Mouse (Mus musculus): ENCODE data around the gene Gm867.

The Gm867 gene

DNA sequence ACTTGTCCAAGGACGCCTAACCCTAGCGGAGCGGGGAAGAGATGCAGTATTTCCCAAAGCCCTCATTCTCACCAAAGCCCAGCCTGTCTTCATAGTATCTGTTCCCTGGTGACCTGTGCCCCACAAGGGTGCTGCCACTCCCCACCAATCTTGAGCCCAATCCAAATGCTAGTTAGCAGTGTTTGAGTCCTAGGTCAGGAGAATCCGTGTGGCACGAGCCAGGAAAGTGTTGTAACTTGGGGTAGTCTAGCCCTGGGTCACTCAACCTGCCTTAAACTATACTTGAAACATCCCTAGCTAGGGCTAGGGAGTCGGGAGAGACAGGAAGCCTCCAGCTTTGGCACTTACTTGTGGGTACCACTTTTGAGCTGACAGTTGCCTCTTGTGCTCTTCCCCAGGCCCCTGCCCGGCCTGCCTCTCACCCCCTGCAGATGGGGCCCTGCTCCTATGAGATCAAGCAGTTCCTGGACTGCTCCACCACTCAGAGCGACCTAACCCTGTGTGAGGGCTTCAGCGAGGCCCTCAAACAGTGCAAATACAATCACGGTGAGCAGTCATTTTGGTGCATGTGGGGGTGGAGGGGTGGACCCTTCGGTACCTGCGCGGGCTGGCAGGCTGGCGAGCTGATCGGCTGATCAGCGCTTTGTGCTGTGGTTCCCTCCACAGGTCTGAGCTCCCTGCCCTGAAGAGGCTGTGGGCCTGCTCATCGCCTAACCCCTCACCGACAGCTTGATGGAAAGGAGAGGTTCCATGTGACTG is 3.4 kb downstream of the Gm867 start:
- peak; percentile 66 for DNase-seq (ENCODE audit: low spot score)

DNA sequence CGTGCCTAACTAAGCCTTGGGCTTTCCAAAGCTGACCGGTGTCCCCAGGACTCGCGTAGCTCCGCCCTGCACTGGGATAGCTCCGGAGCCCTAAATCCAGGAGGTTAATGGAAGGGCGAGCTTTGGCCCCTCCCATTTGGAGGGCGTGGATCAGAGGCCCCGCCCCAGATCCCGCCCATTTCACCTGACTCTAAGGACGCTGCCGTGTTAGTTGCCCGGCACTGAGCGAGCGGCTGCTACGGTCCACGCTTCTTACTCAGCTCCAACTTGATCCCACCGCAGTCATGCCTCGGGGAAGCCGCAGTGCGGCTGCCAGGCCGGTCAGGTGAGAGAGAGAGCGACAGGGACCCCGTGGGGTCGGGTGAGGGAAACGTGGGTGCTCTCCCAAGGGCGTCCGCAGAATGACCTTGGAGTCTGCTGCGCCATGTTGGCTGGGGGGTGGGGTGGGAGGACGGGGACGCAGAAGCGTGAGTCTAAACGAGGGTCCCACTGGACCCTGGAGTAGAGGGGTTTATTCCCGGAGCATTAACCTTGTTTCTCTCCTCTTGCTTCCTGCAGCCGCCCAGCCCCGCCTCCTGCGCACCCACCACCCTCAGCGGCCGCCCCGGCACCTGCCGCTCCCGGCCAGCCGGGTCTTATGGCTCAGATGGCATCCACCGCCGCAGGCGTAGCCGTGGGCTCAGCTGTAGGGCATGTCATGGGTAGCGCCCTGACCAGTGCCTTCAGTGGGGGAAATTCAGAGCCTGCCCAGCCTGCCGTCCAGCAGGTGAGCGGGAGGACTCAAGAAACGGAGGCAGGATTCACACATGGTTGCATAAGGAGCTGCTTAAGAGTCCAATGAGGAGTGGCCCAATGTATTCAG is 4.6 kb downstream of the Gm867 start, which contains the start of gene Mmp11:
TSS of gene Mmp11 (minus strand) at position 817 of the 862 bp plus-strand sequence.
- no peak for DNase-seq (ENCODE audit: low spot score)

DNA sequence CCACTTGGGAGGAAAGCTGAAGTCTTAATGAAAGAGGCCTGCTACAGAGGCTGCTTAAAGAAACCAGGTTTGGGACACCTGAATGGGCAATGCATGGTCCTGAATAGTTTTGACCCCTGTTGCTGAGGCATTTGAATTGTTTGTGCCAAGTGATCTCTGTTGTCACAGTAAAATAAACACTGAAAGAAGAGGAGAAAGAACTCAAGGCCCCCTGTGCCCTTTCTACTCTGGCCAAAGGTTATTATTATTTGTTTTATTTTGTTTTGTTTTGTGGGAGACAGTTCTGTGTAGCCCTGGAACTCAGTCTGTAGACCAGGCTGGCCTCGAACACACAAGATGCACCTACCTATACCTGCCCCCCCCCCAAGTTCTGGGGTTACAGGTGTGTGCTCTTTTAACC is 5.5 kb downstream of the Gm867 start:
- no peak for DNase-seq (ENCODE audit: low spot score)

DNA sequence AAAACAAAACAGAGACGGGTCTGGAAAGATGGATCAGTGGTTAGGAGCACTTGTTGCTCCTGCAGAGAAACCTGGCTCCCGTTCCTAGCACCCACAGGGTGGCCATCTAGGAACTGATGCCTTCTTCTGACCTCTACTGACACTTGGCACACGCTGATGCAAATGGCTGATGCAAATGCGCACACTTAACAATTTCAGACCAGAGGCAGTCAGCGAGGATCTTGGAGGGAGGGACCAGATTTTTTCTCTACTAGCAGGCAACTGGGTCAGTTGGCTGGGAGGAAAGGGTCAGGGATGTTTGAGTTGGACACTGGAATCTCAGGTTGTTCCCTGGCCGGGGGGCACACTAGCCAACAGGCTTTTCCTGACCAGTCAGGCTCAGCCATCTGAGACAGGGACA is 7.6 kb downstream of the Gm867 start, which contains the start of gene Chchd10:
TSS of gene Chchd10 (plus strand) at position 240 of the 400 bp plus-strand sequence.
- no peak for DNase-seq (ENCODE audit: low spot score)

DNA sequence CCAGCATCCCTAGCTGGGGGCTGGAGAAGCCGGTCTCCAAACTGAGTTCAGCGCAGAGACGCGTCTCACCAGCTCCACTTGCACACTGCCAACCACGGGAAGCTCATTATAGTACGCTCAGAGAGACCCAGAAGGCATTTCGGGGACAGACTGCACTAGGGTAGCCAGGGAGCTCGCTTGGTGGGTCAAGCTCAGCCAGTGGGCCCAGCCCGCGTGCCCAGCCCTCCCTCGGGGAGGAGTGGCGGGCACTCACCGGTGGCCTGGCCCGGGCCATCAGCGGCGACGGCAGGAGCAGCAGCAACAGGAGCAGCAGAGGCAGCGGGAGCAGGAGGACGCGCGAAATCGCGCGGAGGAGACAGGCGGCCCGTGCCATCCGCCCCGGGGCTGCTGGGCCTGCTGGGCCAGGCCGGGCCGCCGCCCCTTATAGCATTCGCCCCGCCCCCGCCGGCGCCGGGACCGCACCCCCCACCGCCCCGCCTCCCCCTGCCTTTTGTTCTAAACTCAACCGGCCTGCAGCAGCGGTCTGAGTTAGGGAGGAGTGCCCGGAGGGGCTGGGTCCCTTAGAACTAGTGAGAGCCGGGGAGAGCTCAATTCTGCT is 8.3 kb downstream of the Gm867 start:
- peak; percentile 54 for DNase-seq (ENCODE audit: low spot score)

DNA sequence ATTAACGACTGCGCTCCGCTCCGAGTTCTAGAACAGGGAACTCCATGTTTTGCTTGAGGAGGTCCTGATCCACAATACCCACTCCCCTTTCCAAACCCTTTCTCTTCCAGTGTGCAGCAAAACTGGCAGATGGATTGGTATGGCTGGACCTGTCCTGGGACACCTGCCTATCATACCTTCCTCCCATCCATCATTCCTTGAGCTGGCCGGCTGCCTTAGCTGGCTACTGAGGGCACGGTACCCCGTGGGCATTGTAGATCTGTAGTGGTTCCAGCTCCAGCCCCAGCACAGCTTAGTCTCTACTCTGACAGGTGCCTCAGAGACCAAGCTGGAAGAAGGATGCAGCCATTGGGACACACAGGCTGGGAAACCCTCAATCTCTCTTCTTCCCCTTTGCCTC is 9.2 kb downstream of the Gm867 start:
- no peak for DNase-seq (ENCODE audit: low spot score)

DNA sequence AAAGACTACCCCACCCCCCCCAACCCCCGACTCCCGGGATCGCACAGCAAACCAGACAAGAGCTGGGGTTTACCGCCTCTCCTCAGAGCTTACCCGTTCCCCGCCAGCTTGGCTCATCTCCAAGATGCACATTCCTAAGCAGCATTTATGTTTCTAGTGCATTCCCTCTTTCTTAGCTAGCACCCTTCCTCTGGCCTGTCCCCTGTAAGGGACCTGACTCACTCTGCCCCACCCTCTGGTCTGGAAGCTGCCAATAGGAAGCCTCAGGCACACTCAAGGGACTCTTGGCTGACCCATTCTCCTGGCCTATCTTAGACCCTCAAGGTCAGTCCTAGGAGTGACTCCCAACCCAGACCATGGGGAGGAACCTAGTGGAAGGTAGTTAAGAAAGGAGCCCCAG is 10.2 kb downstream of the Gm867 start:
- DNase-seq (ENCODE audit: low spot score), result peak; percentile 53

DNA sequence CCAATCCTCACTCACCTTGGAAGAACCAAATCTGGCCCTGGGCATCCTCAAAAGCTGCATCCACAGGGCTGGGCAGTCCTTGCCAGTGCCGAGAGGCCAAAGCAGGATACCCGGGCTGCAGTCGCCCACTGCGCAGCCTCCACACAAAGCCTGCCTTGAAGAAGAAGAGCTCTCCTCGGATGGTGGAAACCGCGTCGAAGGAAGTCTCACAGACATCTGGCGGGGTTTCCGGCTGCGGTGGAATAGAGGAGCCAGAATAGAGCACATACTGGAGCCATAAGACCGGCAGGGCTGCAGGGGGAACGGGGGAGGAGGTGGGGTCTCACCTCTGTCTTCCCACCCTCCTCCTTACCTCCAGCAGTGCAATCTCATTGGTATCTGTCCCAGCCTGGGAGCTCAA is 14.1 kb downstream of the Gm867 start:
- no peak for DNase-seq (ENCODE audit: low spot score)

DNA sequence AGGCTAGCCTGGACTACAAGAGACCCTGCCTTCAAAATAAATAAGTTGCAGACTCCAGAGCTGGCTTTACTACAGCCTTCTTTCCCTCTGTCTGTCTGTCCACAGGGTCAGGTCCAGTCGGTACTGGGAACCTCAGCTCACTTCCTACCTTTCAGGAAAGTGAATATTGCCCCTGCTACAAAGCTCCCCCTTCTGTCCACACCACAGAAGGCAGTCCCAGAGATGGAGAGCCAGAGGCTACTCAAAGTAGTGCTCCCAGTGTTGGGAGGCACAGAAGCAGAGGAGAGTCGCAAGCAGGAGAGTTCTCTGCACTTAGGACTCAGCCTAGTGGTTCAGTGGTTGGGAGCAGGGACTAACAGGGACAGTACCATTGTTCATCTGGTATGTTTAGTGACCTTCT is 16.1 kb downstream of the Gm867 start:
- peak; percentile 51 for DNase-seq (ENCODE audit: low spot score)

DNA sequence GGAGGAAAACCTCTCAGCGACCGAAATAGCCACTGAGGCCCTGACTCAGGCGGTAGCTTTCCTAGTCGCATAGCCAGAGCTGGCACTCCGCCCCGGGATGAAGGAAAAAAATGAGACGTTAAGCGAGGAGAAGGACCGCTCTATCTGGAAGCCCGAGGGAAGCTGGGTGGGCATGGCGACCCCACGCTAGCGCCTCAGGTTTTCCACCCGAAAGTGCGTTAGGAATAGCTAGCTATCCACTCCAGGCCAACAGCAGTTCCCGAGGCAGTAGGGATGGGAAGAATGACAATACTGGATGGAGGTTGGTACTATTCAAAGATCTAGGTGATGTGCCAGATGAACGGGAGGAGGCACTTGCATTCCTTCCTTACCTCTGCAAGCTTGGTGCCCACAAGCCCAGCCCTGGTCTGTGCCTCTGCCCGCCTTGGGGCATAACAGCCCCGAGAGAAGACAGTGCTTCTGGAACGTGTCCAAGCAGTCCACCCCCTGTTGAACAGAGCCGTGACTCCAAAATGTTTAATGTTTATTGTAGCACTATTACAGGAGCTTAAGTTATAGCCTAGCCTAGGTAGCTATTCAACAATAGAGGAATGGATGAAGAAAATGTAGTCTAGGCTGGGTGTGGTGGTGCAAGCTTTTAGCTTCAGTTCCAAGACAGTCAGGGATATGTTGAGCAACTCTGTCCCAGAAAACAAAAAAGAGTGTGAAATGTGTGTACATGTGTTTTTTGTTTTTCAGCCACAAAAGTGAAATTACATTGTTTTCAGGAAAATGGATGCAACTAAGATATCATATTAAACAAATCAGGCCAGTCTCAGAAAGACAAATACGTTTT is 18.5 kb downstream of the Gm867 start:
- DNase-seq (ENCODE audit: low spot score), result peak; percentile 73

DNA sequence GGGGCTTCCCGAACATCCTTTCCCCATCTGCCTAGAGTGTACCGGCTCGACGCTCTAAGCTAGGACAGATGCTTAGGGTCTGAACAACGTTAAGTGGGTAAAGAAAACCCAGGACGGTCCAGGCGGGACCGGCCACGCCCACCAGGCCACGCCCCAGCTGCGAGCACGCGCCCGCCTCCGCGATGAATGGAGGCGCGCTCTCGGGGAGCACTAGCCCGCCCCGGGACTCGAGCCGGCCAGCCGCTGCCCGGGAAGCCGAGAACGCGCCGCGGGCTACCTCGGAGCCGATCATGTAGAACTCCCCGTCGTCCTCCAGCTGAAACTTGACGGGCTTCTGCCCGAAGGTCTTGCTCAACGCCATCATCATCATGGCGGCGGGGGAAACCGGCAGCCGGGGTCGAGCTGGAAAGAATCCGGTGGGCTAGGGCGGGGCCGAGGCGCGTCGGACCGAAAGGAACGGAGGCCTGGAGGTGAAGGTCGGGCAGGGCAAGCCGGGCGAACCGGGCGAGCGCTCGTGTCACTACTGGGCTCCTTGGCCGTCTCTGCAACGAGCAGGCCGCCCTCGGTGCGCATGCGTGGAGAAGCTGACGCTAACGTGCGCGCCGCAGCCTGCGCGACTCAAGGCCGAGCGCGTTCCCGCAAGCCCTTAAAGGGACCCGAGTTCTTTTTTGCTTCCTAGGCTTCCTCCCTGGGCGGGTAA is 19.3 kb downstream of the Gm867 start, which contains the start of gene Smarcb1:
TSS of gene Smarcb1 (minus strand) at position 592 of the 700 bp plus-strand sequence.
- DNase-seq (ENCODE audit: low spot score), result peak; percentile 94

DNA sequence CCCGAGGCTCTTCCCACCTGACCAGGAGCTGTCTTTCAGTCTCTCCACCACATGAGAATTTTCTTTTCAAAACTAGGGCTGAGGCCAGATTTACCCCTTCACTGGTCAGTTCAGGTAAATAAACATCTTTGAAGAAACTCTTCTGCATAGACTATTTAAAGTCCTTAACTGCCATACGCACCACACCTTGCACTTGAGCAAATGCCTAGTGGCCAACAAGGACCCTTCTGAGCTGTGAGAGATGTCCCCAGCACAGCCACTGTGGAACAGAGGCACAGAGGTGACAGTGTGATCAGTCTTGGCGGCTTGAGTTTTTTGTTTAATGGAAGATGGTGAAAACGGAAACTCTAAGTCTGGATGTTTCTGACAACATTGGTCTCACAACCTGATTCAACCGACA is 21.4 kb downstream of the Gm867 start:
- DNase-seq (ENCODE audit: low spot score), result no peak

DNA sequence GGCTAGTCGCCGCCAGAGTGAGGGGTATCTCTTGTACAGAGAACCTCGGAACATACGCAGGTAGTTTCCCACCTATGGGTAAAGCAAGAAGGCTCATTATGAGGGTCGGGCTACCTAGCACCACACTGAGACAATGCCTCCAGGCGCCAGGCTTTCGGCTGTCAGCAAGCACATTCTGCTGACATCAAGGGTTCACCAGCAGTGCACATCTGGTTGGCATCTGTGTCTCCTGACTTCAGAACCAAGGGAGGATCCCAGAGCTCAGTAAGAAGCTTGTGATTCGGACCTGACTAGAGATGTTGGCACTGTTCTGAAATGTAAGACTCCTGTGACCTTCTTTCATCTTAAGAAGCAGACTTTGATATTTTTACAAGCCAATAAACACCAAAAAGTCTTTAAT is 23.6 kb downstream of the Gm867 start:
- DNase-seq (ENCODE audit: low spot score), result peak; percentile 28

DNA sequence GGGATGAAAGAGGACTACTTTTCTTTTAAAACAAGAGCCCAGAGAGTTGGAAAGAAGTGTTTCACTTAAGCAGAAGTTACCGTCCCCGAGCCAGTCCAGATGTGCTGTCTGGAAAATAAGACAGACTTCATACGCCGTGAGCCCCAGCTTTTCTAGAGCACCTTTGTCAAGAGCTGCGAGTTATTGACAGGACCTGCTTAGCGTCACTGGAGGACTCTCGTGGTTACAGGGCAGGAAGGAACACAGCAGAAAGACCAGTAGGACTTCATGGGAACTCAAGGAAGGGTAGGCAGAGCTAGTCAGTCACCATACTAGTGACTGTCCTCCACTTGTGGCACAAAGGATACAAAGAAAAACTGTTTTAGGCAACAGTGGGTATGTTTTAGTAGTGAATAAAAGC is 24.9 kb downstream of the Gm867 start:
- DNase-seq (ENCODE audit: low spot score), result no peak

DNA sequence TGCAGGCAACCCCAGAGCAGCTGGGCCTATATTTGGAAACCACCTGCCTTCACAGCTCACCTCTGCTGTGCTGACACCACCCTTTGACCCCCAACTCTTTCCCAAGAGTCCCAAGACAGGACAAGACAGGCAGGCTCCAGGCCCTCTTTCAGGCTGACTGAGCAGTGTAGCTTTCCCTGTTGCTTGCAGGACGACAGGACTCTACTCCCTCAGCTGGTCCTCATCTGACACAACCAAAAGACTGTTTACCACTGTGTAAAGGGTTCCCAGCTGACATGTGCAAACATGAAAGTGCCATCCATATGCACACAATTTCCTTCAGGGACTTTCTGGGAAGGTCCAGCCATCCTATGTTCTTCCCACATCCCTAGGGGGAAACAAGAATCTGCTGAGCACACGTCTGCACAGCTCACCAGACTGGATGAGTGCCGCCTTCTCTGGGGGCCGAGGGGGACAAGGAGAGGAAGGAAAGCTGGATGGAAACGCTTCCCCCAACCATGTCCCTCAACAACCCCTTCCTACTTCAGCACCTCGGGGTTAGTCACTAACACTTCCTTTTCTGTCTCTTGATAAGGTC is 27.4 kb downstream of the Gm867 start:
- DNase-seq (ENCODE audit: low spot score), result no peak

DNA sequence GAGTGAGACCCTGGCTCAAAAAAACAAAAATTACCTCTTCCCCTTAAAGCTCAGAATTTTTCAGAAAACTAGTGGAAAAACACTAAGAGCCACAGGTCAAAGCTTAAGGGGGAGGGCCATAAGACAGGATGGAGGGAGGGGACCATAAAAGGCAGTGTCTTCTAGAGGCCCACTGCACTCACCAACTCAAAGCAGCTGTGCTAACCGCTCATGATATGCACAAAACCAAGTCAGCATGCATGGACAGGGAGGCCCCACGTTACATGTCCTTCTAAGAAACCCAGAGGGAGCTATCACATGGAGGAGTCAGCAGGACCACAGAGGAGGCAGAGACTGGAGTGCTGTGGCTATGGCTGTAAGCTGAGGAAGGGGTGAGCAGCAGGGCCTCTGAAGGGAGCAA is 29.8 kb downstream of the Gm867 start:
- no peak for DNase-seq (ENCODE audit: low spot score)

DNA sequence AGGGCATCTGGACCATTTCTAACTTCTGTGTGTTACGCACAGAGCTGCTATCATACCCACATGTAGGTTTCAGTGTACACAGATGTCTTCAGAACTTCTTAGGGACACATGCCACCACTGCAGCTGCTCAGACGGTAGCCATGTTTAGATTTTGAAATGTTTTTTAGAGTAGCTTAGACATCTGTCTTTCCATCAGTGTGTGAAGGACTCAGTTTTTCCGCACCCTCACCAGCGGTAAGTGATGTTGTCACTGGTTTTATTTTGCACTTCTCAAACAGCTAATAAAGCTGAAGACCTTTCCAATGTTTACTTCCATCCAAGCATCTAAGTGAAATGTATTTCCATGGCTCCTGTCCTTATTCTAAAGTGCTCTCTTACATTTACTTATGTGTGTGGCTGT is 33.6 kb downstream of the Gm867 start:
- DNase-seq (ENCODE audit: low spot score), result no peak

DNA sequence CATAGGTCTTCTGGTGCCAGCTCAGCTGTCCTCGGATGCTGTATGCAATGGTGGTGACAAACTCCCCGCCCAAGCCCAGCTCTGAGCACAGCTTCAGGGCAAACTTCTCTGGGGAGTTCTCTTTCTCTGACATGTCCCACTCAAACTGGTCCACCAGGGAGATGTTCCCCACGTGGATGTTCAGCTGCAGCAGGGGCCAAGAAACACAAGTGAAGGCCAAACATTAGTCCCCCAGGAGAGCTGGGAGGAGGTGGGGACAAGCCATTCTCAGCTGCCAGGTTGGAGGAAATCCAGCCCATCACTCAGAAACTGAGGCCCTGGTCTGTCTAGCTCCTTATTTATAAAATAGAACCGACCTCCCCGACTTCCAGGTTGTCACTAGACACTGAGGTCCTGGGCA is 36.1 kb downstream of the Gm867 start:
- no peak for DNase-seq (ENCODE audit: low spot score)

DNA sequence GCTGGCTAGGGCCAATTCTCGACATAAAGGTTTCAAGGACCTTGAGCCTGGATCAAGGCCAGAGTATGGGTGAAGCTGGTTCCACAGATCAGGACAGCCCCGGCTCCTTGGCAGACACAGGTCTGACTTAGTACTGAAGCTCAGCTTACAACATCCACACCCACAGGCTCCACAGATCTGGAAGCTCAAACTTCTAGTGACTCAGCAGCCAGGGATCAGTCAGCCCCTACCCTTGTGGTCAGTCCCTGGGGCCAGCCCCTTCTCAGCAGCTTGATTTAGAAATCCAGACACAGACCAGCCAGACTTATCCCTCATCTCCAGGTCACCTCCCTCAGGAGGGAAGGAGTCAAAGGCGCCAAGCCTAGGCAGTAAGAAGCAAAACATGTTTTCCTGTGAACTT is 41.6 kb downstream of the Gm867 start:
- DNase-seq (ENCODE audit: low spot score), result peak; percentile 96

DNA sequence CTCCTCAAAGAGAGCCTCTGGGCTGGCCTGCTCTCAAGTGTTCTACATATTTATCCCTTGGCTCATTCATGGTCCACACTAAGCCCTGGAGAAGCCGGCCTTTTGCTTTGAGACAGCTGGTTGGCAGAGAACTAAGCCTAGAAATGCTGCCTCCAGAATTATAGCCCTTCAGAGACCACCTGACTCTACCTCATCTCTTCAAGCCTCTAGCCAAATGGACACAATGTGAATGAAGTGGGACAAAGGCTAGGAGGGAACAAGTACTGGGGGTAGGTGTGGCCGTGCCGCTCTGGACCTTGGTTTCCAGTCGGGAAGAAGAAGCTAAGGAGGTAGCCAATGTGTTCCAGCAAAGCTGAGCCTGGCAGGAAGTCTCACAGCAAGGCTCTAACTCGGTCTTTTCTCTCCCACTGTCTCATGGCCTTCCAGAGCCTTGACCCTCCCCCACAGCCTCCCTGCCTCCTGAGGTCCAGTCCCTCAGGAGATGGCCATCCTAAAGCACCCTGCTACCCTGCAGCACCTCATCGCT is 42.4 kb downstream of the Gm867 start:
- DNase-seq (ENCODE audit: low spot score), result peak; percentile 60

DNA sequence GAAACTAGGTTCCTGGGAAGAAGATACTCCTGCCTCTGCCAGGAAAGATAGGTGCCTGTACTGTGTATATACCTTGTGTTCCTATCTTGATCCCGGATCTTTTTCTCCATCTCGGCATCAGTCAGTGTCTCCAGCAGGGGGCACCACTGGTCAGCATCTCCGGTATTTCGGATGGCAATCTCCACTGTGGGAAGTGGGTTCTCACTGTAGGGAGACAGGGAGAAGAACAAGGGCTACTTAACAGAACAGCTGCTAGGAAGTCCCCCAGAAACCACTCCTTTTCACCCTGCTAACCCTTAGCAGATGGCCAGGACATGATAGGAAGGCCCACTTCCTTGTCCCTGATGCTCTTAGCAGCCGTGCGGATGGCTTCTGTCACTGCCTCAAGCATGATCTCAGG is 43.1 kb downstream of the Gm867 start:
- peak; percentile 75 for DNase-seq (ENCODE audit: low spot score)

All from adipocyte (in vitro differentiated cells).